Mouse (Mus musculus) left cerebral cortex, postnatal 25 days (tissue): Measurements from ENCODE around the gene Sycp2. TPM values are rescaled to one million over a fixed set of nuclear protein-coding genes. Genes with fewer than 3 reads are reported as not detected.
A peak's percentile ranks its signal among the peaks of the same experiment; 100 is the strongest.

Experiments used
- DNase-seq, 2 experiments: peaks; one replicate each; pipeline ENCODE4 v3.0.0; 2022; ENCODE audit warnings: low spot score in 2 of 2, mixed read lengths in 1 of 2
- intact Hi-C: fragments of 180-260 bp; cut with DNase I; formaldehyde crosslinking; loops from one replicate; pipeline ENCODE4 v1.15.1; 2025
- total RNA-seq, 2 experiments: library from RNA; stranded (reverse); gene quantifications; 2 replicates each; pipeline ENCODE4 v1.2.3; 2021

Gene Sycp2
- total RNA-seq, 2 experiments from 2014 or later, result 1.2 to 1.5 TPM

- DNase-seq, result no peak
- intact Hi-C loops, result no loop called here
These were observed 87.7 kb downstream of the Sycp2 start for GRCm38 (mm10) chr2:178319766-178320165.

DNA sequence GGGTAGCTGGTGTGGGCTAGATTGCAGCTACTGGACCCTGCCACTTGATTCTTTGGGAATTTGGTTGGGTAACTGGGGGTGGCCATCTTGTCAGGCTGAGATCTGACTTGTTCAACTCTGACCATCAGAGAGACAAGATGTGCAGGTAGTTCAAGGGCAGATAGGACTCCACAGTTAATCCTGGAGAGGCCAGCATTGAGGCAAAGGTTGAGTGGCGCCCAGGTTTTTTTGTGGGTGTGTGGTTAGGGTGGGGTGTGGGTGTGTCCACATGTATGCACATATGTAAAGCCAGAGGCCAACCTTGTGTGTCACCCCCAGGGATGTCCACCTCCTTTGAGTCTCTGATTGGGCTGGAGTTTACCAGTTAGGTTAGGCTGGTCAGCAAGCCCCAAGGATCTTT lies 91.2 kb downstream of the Sycp2 start:
- intact Hi-C loops, result no loop called here
- DNase-seq, result no peak

DNA sequence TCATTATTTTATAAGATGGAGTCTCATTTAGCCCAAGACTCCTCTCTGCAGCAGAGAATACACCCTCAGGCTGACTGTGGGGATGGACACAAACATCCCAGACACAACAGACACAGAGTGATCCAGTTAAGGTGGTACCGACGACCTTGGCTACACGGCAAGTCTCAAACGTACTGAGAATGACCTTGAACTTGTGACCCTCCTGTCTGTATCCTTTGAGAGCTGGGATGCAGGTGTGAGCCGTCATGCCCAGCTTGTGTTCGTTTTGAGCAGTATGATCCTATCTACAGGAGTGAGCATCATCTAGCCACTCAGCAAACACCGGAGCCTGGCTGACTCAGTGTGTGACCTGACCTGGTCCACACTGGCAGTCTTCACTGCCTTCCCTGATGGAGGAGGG lies 93.9 kb downstream of the Sycp2 start:
- intact Hi-C loops, result no loop called here
- no peak for DNase-seq

DNA sequence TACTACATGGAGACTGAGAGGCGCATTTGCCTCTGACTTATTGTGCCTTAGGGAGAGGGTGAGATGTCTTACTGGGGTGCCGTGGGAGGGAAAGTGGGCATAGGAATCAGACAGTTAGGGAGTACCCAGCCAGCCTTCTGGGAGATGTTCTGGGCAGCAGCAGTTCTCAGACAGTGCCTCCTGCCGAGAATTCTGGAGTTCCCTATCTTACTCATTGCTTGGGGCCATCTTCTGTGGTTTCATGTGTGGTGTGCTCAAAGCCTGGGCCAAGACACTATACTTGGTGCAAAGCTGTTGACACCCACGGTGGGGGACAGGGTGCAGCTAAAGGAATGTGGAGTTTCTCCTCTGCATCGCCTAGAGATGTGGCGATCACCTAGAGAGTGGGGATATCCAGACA lies 102.8 kb downstream of the Sycp2 start:
- intact Hi-C loops, result loop anchor here (2.0 kb wide), 1 partner anchor 22 kb away; no protein-coding TSS in a partner anchor
- peak in 1 of 2 experiments; percentile 60 for DNase-seq

DNA sequence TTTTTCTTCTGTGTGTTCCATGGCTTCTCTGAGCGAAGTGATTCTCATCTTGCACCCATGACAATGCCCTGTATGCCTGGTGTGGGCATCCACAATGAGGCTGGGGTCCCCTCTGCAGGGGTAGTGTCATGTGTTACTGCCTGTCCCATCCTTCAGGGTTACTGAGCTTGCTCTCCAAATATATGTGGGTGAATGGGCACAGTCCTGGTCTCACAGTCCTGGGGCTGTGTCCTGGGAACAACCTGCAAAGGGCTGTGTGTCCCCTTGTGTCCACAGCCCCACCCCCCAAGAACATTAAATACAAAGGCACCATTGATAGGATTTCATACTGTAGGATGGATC lies 103.3 kb downstream of the Sycp2 start:
- no peak for DNase-seq

GRCm38 (mm10) chr2:178303453-178304187 lies 103.9 kb downstream of the Sycp2 start:
- intact Hi-C loops, result loop anchor here (2.0 kb wide), 1 partner anchor 23 kb away; no protein-coding TSS in a partner anchor
- DNase-seq, result peak; percentile 77 to 83

More for the DNA sequence above, 103.3 kb downstream of the Sycp2 start:
- intact Hi-C loops, result loop anchor here (2.0 kb wide), 1 partner anchor 23 kb away; no protein-coding TSS in a partner anchor

Other genes with a start within 250 kb of the Sycp2 start
- 1 to 10 TPM; 9.8 to 10.0 TPM for gene Ppp1r3d, start 6.8 kb upstream of the Sycp2 start, total RNA-seq
- gene Fam217b, start 6.8 kb upstream of the Sycp2 start, total RNA-seq, result 10 to 100 TPM; 51.1 to 54.2 TPM
- under 1 TPM in 1 of 2 experiments, not detected in 1; 0.37 TPM for gene Cdh26, start 22.8 kb upstream of the Sycp2 start, total RNA-seq